Comparison of ENCODE assay signal across 13 mouse cellular contexts in genomic region chr8:11396111-11396510, GRCm38 (mm10).
DNase-seq lines count a peak whose midpoint lies in the region; ATAC-seq lines count a peak whose summit lies in the region.
"Had no signal": no experiment of that assay in that cellular context is flagged by ENCODE, and none has a peak within 500 bp of the region (broad histone marks: within the 10 kb centered on the region; RNA-seq: fewer than 3 reads in every experiment).

No protein-coding gene starts in this region.

- no peak for ATAC-seq in kidney, embryonic 16.5 days (ENCODE audit: low FRiP score, low TSS enrichment)
- no peak for ATAC-seq in intestine, embryonic 16.5 days
- ATAC-seq in hindbrain, embryonic 16.5 days: no peak; the same call in 1 of the 2 replicates
- ATAC-seq in granulocyte monocyte progenitor cell, adult 5-6 weeks (replicated peaks; ENCODE audit: poor library complexity, severe bottlenecking): no peak
- ATAC-seq: liver, embryonic 12.5 days had no signal

- no peak overlapping the region for H3K4me3 ChIP-seq in kidney, embryonic 16.5 days (ENCODE audit: low read length)
- H3K4me3 ChIP-seq in brown adipose tissue, adult 24 weeks (ENCODE audit: insufficient read depth, low read depth, low read length): no peak overlapping the region
- no peak overlapping the region for H3K4me3 ChIP-seq in intestine, embryonic 16.5 days (ENCODE audit: low read length)
- no peak overlapping the region for H3K4me3 ChIP-seq in hindbrain, embryonic 16.5 days (ENCODE audit: low read length)
- H3K4me3 ChIP-seq: hindbrain, embryonic 10.5 days; liver, embryonic 12.5 days; megakaryocyte, embryonic 14.5 days had no signal

- 69% methylated on average over 7 of the region's 7 CpGs for WGBS in kidney, embryonic 16.5 days
- WGBS in intestine, embryonic 16.5 days: 60% methylated on average over 7 of the region's 7 CpGs
- WGBS in hindbrain, embryonic 16.5 days: 59% methylated on average over 7 of the region's 7 CpGs

- peaks cover 54% of the 10 kb centered on the region for H3K4me1 ChIP-seq in kidney, embryonic 16.5 days (ENCODE audit: insufficient read depth, low read length)
- H3K4me1 ChIP-seq in brown adipose tissue, adult 24 weeks (ENCODE audit: control insufficient read depth, insufficient read depth, insufficient read length, low read length): peaks cover 51% of the 10 kb centered on the region
- H3K4me1 ChIP-seq in intestine, embryonic 16.5 days (ENCODE audit: control insufficient read depth, insufficient read depth, low read length): peaks cover 42% of the 10 kb centered on the region
- no peaks in the 10 kb centered on the region for H3K4me1 ChIP-seq in hindbrain, embryonic 16.5 days (ENCODE audit: control insufficient read depth, insufficient read depth, low read depth, low read length)

- peaks cover 13% of the 10 kb centered on the region; the same call in 1 of the 2 replicates for H3K36me3 ChIP-seq in kidney, embryonic 16.5 days (ENCODE audit: insufficient read depth, low read length)
- no peaks in the 10 kb centered on the region for H3K36me3 ChIP-seq in intestine, embryonic 16.5 days (ENCODE audit: control insufficient read depth, insufficient read depth, low read length)
- H3K36me3 ChIP-seq in hindbrain, embryonic 16.5 days (ENCODE audit: control insufficient read depth, insufficient read depth, low read length): no peaks in the 10 kb centered on the region
- H3K36me3 ChIP-seq: liver, embryonic 12.5 days had no signal

- no peaks in the 10 kb centered on the region for H3K27me3 ChIP-seq in kidney, embryonic 16.5 days (ENCODE audit: insufficient read depth, low read length)
- H3K27me3 ChIP-seq in intestine, embryonic 16.5 days (replicated peaks; ENCODE audit: control insufficient read depth, insufficient read depth, low read length): no peaks in the 10 kb centered on the region
- no peaks in the 10 kb centered on the region for H3K27me3 ChIP-seq in hindbrain, embryonic 16.5 days (replicated peaks; ENCODE audit: control insufficient read depth, insufficient read depth, low read length)
- H3K27me3 ChIP-seq: liver, embryonic 12.5 days had no signal

- H3K4me2 ChIP-seq in kidney, embryonic 16.5 days (replicated peaks; ENCODE audit: low read depth, low read length): no peak overlapping the region
- H3K4me2 ChIP-seq in intestine, embryonic 16.5 days (ENCODE audit: low read depth, low read length): no peak overlapping the region
- H3K4me2 ChIP-seq in hindbrain, embryonic 16.5 days (ENCODE audit: low read length): no peak overlapping the region
- H3K4me2 ChIP-seq: liver, embryonic 12.5 days had no signal

- DNase-seq in gastrocnemius, postnatal 25 days: peak; percentile 35
- DNase-seq in gastrocnemius, adult 18-20 months (ENCODE audit: low spot score): no peak
- DNase-seq in kidney, adult 11 months: no peak
- DNase-seq: cerebellum, adult 2 months; right cerebral cortex, postnatal 25 days had no signal

- H3K9me3 ChIP-seq in kidney, embryonic 16.5 days (ENCODE audit: low read length): peaks cover 4% of the 10 kb centered on the region; the same call in 1 of the 2 replicates
- no peaks in the 10 kb centered on the region for H3K9me3 ChIP-seq in intestine, embryonic 16.5 days (ENCODE audit: control insufficient read depth, low read length)
- 0 out of 2 replicates have a peak, but pooled peaks cover 2% of the 10 kb centered on the region for H3K9me3 ChIP-seq in hindbrain, embryonic 16.5 days (ENCODE audit: control insufficient read depth, low read length)
- H3K9me3 ChIP-seq: liver, embryonic 12.5 days had no signal

- no peak overlapping the region for H3K9ac ChIP-seq in kidney, embryonic 16.5 days (replicated peaks; ENCODE audit: low read length)
- no peak overlapping the region for H3K9ac ChIP-seq in intestine, embryonic 16.5 days (ENCODE audit: low read depth, low read length)
- no peak overlapping the region for H3K9ac ChIP-seq in hindbrain, embryonic 16.5 days (ENCODE audit: low read depth, low read length)
- H3K9ac ChIP-seq: liver, embryonic 12.5 days had no signal

- peak overlapping the region; percentile 63; the same call in 1 of the 2 replicates for H3K27ac ChIP-seq in kidney, embryonic 16.5 days (ENCODE audit: low read length)
- peak overlapping the region; percentile 89 for H3K27ac ChIP-seq in brown adipose tissue, adult 24 weeks (replicated peaks; ENCODE audit: low read depth, low read length)
- peak overlapping the region; percentile 12; the same call in 1 of the 2 replicates for H3K27ac ChIP-seq in intestine, embryonic 16.5 days (ENCODE audit: low read length)
- no peak overlapping the region for H3K27ac ChIP-seq in hindbrain, embryonic 16.5 days (ENCODE audit: low read depth, low read length)
- H3K27ac ChIP-seq: liver, embryonic 12.5 days had no signal
